Mouse (Mus musculus): ENCODE results near the gene Ncoa3. TPM values are rescaled to one million over a fixed set of nuclear protein-coding genes. Genes with fewer than 3 reads are reported as not detected.
A peak's percentile ranks its signal among the peaks of the same experiment; 100 is the strongest.
"Not testable (repeated sequence)": the region's sequence is repeated elsewhere in the genome, so short reads cannot be mapped to it uniquely, and the experiment has no call there.

Ncoa3 gene
- 10 to 100 TPM; 32.0 to 32.6 TPM for total RNA-seq (2021)
- long read RNA-seq, experiment 1, full-length matches to known transcripts = 1 of 2 reads
- long read RNA-seq, experiment 1, partial matches to known transcripts = 1 of 2 reads
- long read RNA-seq, experiment 1, other reads (novel, unspliced or antisense) = 0 of 2 reads
- long read RNA-seq, experiment 2, full-length matches to known transcripts = 5 of 9 reads
- long read RNA-seq, experiment 2, partial matches to known transcripts = 1 of 9 reads
- long read RNA-seq, experiment 2, other reads (novel, unspliced or antisense) = 3 of 9 reads

DNA sequence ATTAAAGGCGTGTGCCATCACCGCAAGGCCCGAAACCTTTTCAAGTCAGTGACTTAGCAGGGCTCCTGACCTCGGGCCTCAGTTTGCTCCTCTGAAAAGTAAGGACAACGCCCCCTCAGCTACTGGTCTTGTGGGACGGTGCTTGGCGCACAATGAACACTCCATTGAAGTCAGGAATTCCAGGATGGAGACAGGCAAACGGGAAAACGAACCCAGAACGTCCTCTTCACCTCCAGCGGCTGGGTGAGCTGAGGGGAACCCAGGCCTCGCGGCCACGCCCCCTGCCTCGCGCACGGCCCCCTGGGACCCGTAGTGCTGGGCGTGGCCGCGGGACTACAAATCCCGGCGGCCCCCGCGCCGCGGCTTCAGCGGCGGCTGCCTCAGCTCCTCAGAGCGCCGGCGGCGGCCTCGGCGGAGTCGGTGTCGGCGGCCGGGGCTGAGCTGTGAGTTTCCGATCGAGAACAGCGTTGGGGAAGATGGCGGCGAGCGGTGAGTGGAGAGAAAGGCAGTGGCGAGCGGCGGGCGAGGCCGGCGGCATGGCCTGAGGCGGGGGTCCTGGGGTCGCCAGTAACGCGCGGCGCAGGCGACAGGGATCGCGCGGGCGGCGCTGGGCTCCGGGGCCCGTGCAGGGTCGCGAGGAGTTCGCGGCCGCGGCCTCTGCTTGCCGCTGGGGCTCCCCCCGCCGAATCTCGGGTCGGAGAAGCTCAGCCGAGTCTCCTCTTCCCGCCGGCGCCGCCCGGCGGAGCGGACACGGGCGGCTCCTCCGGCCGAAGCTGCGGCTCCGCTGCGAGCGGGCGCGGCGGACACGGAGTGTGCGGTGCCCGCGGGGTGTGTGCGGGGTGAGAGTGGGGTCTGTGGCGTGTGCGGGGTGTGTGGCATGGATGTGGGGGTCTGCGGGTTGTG is at the start of gene Ncoa3:
Gene Ncoa3 (plus strand): TSS at position 367 of the 903 bp plus-strand sequence.
- DNase-seq (ENCODE audit: low spot score in 2 of 2) = peak; percentile 88 to 93

- no peak for DNase-seq (ENCODE audit: low spot score in 2 of 2)
Measured at GRCm38 (mm10) chr2:165943113-165943512, 49.3 kb upstream of the Ncoa3 start.

DNA sequence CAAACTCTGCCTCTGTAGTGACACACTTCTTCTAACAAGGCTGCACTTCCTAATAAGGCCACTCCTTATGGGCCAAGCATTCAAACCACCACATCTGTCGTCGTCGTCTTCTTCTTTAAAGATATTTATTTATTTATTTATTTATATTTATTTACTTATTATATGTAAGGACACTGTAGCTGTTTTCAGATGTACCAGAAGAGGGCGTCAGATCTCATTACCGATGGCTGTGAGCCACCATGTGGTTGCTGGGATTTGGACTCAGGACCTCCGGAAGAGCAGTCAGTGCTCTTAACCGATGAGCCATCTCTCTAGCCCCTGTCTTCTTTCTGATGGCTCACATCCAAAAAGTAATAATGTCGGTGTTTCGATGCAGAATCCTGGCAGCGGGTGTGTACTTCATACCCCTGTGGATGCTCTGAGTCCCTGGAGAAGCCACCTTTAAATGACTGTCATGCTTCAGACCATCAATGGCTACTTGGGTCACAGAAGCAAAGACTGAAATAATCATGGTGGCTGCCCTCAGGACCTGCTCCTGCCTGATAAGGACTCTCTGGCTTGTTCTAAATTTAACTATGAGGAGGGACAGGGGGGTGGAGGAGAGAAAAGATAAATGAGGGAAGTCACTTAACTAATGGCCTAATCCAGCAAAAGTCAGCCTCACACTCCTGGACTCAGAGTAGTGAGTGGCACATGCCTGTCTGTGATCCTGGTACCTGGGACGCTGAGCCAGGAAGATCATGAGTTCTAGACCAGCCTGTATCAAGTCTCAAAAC is 47.7 kb upstream of the Ncoa3 start:
- no peak for DNase-seq (ENCODE audit: low spot score in 2 of 2)

DNA sequence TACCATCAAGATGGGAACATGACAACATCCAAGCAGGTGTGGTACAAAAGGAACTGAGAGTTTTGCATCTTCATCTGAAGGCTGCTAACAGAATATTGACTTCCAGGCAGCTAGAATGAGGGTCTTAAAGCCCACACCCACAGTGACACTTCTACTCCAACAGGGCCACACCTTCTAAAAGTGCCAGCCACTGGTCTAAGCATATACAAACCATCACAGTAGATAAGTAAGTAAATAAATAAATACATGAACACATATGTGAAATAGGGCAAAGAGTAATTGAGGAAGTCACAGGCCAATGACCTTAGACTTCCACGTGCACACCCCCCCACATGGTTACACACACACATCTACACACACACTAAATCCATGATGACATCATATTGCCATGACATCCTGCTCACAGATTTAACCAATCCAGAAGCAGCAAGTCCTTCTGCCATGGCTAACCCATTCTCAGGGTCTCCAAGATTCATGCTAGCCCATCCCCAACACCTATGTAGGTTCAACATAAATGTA is 46.3 kb upstream of the Ncoa3 start:
- no peak for DNase-seq (ENCODE audit: low spot score in 2 of 2)

DNA sequence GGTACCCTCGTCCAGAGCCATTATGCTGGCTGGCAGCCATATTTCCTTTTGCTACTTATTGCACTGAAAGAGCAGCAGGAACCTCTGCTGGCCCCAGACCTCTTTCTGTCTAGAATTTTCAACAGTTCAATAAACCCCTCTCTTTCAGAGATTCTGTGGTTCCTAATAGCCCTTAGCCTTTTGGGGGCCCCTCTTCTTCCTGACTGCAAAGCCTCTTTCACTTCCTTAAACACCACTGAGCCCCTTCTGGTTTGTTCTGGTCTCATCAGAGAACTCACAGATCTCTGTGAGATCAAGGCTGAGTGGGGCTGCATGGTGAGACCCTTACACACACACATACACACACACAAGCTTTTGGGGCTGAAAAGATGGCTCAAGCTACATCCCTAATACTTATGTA is 44.4 kb upstream of the Ncoa3 start:
- DNase-seq (ENCODE audit: low spot score in 2 of 2) = no peak

GRCm38 (mm10) chr2:165948785-165949184 is 43.7 kb upstream of the Ncoa3 start:
- not testable (repeated sequence) for DNase-seq (ENCODE audit: low spot score in 2 of 2)

DNA sequence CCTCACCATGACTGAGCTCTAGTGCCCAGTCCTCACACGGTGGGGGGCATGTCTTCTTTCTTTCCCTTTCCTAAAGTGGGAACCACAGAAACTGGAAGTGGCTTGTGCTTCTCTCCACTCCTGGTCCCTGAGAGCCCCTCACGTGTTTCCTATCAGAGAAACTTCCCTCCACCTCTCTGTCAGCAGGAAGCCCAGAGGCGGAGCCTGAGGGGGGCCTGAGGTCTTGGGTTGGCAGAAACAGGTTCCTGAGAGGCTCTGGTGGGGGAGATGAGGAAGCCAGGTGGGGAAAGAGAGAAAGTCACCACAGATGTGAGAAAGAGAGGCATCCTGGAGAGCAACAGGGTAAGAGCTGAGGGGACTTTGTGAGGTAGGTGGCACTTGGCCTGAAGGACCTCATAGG is 42.7 kb upstream of the Ncoa3 start:
- no peak for DNase-seq (ENCODE audit: low spot score in 2 of 2)

DNA sequence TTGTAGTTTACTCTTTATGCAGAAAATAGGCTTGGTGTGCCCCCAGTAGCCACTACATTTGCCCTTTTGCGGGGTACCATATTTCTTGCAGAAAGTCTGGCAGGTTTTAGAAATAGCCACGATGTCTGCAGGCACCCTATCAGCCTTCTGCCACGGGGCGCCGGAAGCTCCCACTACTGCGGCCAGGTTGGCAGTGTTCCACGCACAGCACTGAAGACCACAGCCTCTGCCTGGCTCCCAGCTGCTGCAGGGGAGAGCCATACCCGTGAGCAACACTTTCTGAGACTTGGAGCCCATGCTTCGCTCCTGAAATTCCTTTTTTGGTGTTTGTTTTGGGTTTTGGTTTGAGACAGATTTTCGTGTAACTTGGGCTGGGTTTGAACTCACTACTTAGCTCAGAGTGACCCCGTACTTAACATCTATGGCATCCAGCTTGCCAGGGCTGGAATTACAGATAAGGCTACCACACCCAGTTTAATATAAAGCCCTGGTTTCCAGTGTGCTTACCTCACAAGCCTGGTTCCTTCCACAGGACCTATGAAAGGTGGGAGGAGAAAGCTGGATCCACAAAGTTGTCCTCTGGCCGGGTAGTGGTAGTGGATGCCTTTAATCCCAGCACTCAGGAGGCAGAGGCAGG is 40.9 kb upstream of the Ncoa3 start:
- no peak for DNase-seq (ENCODE audit: low spot score in 2 of 2)

DNA sequence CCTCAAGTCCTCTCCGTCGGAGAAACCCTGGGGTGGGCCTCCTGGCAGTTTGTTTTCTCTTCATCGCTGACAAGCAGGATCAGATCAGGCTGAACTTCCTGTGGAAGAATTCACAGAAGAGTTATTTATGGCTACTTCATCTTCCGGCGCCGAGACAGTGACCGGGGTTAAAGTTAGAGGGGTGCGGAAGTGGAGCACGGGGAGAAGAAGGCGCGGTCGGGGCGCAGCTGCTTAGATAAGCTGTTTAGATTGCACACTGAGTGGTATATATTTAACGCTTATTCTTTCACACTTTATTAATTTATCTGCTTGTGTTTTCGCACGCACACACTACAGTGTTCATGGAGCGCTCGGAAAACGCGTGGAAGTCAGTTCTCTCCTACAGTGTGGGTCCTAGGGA is 37.6 kb upstream of the Ncoa3 start:
- no peak for DNase-seq (ENCODE audit: low spot score in 2 of 2)

GRCm38 (mm10) chr2:165955386-165955785 is 37.0 kb upstream of the Ncoa3 start:
- DNase-seq (ENCODE audit: low spot score in 2 of 2) = no peak

GRCm38 (mm10) chr2:165956096-165956740 is 36.2 kb upstream of the Ncoa3 start:
- no peak for DNase-seq (ENCODE audit: low spot score in 2 of 2)

GRCm38 (mm10) chr2:165957257-165957828 is 35.1 kb upstream of the Ncoa3 start:
- DNase-seq (ENCODE audit: low spot score in 2 of 2) = no peak

DNA sequence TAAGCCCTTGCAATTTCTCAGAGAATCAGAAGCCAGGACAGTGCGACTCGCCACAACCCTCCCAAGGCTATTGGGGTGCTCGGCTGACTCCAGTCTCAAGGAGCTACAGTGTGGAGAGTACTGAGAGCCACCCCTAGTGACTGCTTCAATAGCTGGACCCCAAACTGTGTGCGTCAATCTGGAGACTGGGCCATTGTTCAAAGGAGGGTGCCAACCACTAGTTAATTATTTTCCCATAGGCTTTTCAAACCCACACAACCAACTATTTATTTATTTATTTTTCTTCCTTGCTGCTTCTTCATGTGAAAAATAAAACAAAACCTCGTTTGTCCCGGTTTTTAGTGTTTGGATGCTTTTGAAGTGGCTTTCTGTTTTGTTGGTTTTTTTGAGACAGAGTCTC is 33.9 kb upstream of the Ncoa3 start:
- DNase-seq (ENCODE audit: low spot score in 2 of 2) = no peak

DNA sequence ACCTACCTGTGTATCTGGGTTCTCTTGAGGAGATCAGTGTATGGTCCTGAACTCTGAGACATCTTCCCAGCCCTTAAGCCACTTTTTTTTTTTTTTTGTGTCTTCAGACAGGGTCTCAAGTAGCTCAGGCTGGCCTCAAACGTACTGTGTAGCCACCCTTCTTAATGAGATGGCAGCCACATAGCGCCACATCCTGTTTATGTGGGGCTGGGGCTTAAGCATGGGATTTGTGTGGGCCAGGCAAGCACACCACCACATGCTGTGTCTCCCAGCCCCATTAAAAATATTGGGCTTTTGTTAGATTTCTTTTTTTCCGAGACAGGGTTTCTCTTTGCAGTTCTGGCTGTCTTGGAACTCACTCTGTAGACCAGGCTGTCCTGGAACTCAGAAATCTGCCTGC is 31.7 kb upstream of the Ncoa3 start:
- no peak for DNase-seq (ENCODE audit: low spot score in 2 of 2)

- no peak for DNase-seq (ENCODE audit: low spot score in 2 of 2)
Measured at GRCm38 (mm10) chr2:165962824-165963223, 29.6 kb upstream of the Ncoa3 start.

DNA sequence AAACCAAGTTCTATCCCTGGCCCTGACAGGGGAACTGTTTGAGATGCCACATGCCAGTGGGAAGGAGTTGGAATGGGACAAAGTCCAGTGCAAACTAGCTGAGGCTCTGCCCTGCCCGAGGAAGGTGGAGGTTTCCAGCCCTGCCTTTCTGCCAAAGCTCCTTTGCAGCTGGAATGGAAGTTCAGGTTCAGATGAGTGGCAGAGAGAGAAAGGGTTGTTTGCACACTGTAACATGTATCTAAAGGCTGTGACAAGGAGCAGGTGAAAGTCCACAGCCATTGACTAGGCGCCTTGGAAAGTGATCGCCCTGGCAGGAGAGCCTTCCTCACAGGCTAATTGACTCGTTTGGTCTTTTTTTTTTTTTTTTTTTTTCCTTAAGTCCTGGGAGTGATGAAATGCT is 28.3 kb upstream of the Ncoa3 start:
- DNase-seq (ENCODE audit: low spot score in 2 of 2) = no peak

GRCm38 (mm10) chr2:165967076-165967475 is 25.4 kb upstream of the Ncoa3 start:
- no peak for DNase-seq (ENCODE audit: low spot score in 2 of 2)

DNA sequence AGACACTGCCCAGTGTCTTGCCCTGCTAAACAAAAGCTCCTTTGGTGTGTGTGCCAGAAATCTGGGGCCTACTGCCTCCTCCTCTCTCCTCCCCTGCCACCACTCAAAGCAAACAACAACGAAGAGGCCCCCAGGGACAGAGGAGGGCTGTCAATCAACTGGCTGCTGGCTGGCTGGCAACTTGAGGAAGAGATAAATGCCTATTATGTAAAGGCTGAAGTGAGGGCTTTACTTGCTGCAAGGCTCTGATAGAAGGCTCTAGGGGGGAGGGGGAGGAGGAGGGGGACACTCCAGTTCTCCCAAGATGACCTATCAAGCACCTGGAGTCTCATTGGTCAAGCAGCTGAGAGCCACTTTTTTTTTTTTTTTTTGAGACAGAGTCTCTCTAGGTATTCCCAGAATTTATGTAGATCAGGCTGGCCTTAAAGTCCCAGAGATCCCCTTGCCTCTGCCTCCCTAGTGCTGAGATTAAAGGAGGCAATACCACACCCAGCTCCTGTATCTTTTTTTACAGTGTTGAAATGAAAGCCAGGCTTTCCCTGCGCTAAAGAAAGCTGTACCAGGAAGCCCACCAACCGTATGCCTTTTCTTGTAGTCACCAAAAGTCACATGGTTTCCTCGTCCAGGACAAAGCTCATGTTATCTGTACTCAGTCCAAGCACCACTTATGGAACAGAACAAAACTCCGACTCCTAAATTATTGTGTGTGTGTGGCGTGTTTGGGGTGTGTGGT is 24.4 kb upstream of the Ncoa3 start:
- DNase-seq (ENCODE audit: low spot score in 2 of 2) = no peak

DNA sequence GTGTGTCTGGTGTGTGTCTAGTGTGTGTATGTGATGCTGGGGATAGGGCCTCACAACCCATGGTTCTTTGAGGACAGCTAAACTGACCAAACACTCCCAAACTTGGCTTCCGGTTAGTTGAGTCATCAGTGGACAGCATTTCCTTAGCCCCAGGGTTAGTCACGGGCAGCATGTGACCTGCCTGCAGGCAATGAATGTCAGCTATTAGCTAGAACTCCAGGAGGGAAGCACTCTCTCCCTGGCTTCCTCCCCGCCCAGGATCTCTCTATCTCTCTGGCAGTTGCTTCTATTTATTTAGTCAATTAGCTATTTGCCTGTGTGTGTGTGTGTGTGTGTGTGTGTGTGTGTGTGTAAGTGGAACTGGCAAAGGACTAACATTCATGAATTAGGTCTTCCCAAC is 23.6 kb upstream of the Ncoa3 start:
- DNase-seq (ENCODE audit: low spot score in 2 of 2) = no peak
